Mouse (Mus musculus) spleen, postnatal 14 days (tissue): ENCODE measurements at regions not wholly inside any gene's neighbourhood (a gene's known extent, or its start where the extent isn't known, plus 50 kb on each side); places are given as distances from the start of the nearest gene placed in this dataset.

Source experiments
- DNase-seq, 2 experiments: peaks; one replicate each; pipeline ENCODE4 v3.0.0; 2021 to 2022; ENCODE audit warnings: low spot score in 2 of 2

DNA sequence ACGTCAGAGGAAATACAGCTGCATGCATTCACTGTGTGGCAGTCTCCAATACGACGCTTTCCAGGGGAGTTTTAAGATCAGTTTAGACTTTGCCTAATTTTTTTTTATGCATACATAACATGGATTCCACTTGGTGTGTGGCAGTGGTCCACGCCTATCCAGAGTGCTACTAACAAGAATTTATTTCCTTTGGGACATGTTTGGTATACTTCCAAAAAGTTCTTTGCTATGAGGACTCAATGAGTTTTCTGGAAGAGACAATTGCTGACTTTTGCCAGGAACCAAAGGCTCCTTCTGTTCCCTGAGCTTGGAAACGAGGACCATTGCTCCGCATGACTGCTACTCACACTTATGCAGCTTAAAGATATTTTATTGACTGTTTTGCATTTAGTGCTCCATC lies 59.2 kb downstream of the Marcks start:
- no peak for DNase-seq

DNA sequence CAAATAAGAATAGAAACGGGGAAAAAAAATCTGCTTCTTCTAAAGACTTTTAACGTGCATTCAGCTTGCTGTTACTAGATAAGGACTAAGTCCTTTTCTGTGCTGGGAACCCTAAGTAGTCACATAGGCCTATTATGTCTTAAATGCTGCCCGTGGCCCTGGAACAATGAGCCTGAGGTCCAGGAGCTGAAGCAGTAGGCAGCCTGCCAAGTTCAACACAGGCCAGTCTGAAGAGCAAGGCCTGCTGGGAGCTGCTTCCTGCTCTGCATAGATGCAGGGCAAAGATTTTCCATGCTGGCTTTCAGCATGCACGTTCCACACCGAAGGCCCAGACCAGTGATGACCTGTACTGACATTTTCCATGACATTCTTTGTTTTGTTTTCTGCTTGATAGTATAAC lies 60.3 kb downstream of the Marcks start:
- DNase-seq = no peak

- no peak for DNase-seq
Measured at GRCm38 (mm10) chr10:37077741-37078140, 61.0 kb downstream of the Marcks start.

DNA sequence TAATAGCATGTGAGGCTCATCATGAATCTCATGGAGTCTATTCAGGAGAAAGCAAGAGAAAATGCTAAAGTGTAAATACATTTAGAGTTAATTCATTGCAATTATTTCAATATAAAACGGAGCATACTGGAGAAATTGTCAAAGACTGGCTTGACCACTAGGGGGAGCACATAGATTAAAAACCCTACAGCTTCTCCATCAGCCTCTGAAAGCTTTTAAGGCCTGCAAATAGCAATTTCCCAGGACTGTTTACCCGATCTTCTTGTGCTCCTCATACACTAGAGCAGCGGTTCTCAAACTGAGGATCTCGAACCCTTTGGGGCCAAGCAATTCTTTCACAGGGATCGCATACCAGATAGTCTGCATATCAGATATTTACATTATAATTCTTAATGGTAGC lies 65.9 kb downstream of the Marcks start:
- DNase-seq = peak in 1 of 2 experiments; percentile 7

DNA sequence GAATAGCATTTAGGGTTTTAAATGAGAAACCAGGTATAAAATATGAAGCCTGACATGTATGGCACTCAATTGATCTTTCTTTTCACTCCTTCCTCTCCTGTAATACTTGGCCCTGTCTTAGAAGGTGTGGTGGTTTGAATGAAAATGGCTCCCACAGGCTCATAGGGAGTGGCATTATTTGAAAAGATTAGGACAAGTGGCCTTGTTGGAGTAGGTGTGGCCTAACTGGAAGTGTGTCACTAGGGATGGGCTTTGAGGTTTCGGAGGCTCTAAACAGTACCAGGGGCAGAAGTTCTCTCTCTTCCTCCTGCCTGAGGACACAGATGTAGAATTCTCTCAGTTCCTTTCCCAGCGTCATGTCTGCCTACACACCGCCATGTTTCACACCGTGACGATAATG lies 66.7 kb downstream of the Marcks start:
- DNase-seq = no peak

GRCm38 (mm10) chr10:37071420-37071819 lies 67.3 kb downstream of the Marcks start:
- no peak for DNase-seq
